Mouse (Mus musculus): ENCODE results near the gene Rab3b. TPM values are rescaled to one million over a fixed set of nuclear protein-coding genes. Genes with fewer than 3 reads are reported as not detected.

Rab3b gene
- polyA plus RNA-seq (2012; rRNA removed) = 0.91 and 1.7 TPM in 2 replicates

- no peaks in the 10 kb centered on the region for H3K36me3 ChIP-seq (ENCODE audit: control insufficient read depth, insufficient read depth, low read length)
- H3K4me1 ChIP-seq (replicated peaks; ENCODE audit: control insufficient read depth, insufficient read depth, low read length) = peaks cover 9% of the 10 kb centered on the region
- peak; percentile 45 for DNase-seq
- TF ChIP-seq POLR2A (IDR thresholded peaks at IDR 0.05; ENCODE audit: control insufficient read depth, extremely low read depth, insufficient read depth, low read length, poor library complexity) = no peak
- TF ChIP-seq CTCF (IDR thresholded peaks at IDR 0.05; ENCODE audit: borderline replicate concordance, control insufficient read depth, extremely low read depth, insufficient read depth, low read length, poor library complexity) = no peak
- no peak within 1 kb of the TSS for H3K27ac ChIP-seq (ENCODE audit: control insufficient read depth, insufficient read depth, low read length)
- peak within 1 kb of the TSS; percentile 38 for H3K4me3 ChIP-seq (ENCODE audit: control insufficient read depth, insufficient read depth, low read length)
- 4% methylated on average over 46 of the region's 46 CpGs for WGBS
- H3K27me3 ChIP-seq (ENCODE audit: control insufficient read depth, insufficient read depth, low read length) = no peaks in the 10 kb centered on the region; the same call in 1 of the 2 replicates
These were observed at the start of gene Rab3b for GRCm38 (mm10) chr4:108878963-108879822. Gene Rab3b (plus strand): TSS chr4:108879063.

GRCm38 (mm10) chr4:108830698-108831097 lies 48.2 kb upstream of the Rab3b start:
- WGBS = 94% methylated on average over 1 of the region's 1 CpGs
- peaks cover 6% of the 10 kb centered on the region for H3K4me1 ChIP-seq (replicated peaks; ENCODE audit: control insufficient read depth, insufficient read depth, low read length)
- no peak overlapping the region for H3K27ac ChIP-seq (ENCODE audit: control insufficient read depth, insufficient read depth, low read length)
- H3K27me3 ChIP-seq (ENCODE audit: control insufficient read depth, insufficient read depth, low read length) = no peaks in the 10 kb centered on the region
- TF ChIP-seq CTCF (IDR thresholded peaks at IDR 0.05; ENCODE audit: borderline replicate concordance, control insufficient read depth, extremely low read depth, insufficient read depth, low read length, poor library complexity) = no peak
- no peak for TF ChIP-seq POLR2A (IDR thresholded peaks at IDR 0.05; ENCODE audit: control insufficient read depth, extremely low read depth, insufficient read depth, low read length, poor library complexity)
- no peak overlapping the region for H3K4me3 ChIP-seq (ENCODE audit: control insufficient read depth, insufficient read depth, low read length)
- H3K36me3 ChIP-seq (ENCODE audit: control insufficient read depth, insufficient read depth, low read length) = peaks cover 13% of the 10 kb centered on the region
- no peak for DNase-seq

GRCm38 (mm10) chr4:108832916-108833827 lies 45.7 kb upstream of the Rab3b start, which contains the start of gene Btf3l4:
Gene Btf3l4 (minus strand): TSS chr4:108833614.
- TF ChIP-seq POLR2A (IDR thresholded peaks at IDR 0.05; ENCODE audit: control insufficient read depth, extremely low read depth, insufficient read depth, low read length, poor library complexity) (peak; percentile 49; the same call in 1 of the 2 replicates), CTCF (IDR thresholded peaks at IDR 0.05; ENCODE audit: borderline replicate concordance, control insufficient read depth, extremely low read depth, insufficient read depth, low read length, poor library complexity) (peak; percentile 39; the same call in 1 of the 2 replicates)
- Histone ChIP-seq H3K27ac (ENCODE audit: control insufficient read depth, insufficient read depth, low read length) (peak within 1 kb of the TSS; percentile 91), H3K27me3 (ENCODE audit: control insufficient read depth, insufficient read depth, low read length) (no peaks in the 10 kb centered on the region), H3K4me3 (ENCODE audit: control insufficient read depth, insufficient read depth, low read length) (peak within 1 kb of the TSS; percentile 99), H3K36me3 (ENCODE audit: control insufficient read depth, insufficient read depth, low read length) (peaks cover 3% of the 10 kb centered on the region; the same call in 1 of the 2 replicates), H3K4me1 (replicated peaks; ENCODE audit: control insufficient read depth, insufficient read depth, low read length) (peaks cover 7% of the 10 kb centered on the region)
- DNase-seq = peak; percentile 88
- WGBS = under 1% methylated on average over 72 of the region's 73 CpGs

- H3K4me1 ChIP-seq (replicated peaks; ENCODE audit: control insufficient read depth, insufficient read depth, low read length) = peaks cover 7% of the 10 kb centered on the region
- peaks cover 3% of the 10 kb centered on the region; the same call in 1 of the 2 replicates for H3K36me3 ChIP-seq (ENCODE audit: control insufficient read depth, insufficient read depth, low read length)
- no peak for DNase-seq
- TF ChIP-seq CTCF (IDR thresholded peaks at IDR 0.05; ENCODE audit: borderline replicate concordance, control insufficient read depth, extremely low read depth, insufficient read depth, low read length, poor library complexity) = no peak
- no peak; the same call in 1 of the 2 replicates for TF ChIP-seq POLR2A (IDR thresholded peaks at IDR 0.05; ENCODE audit: control insufficient read depth, extremely low read depth, insufficient read depth, low read length, poor library complexity)
- WGBS = under 1% methylated on average over 6 of the region's 6 CpGs
- H3K27ac ChIP-seq (ENCODE audit: control insufficient read depth, insufficient read depth, low read length) = peak overlapping the region; percentile 90
- peak overlapping the region; percentile 99 for H3K4me3 ChIP-seq (ENCODE audit: control insufficient read depth, insufficient read depth, low read length)
- no peaks in the 10 kb centered on the region for H3K27me3 ChIP-seq (ENCODE audit: control insufficient read depth, insufficient read depth, low read length)
These were observed 45.1 kb upstream of the Rab3b start for GRCm38 (mm10) chr4:108833828-108834114.

- peak within 1 kb of the TSS; percentile 90 for H3K27ac ChIP-seq (ENCODE audit: control insufficient read depth, insufficient read depth, low read length)
- H3K36me3 ChIP-seq (ENCODE audit: control insufficient read depth, insufficient read depth, low read length) = no peaks in the 10 kb centered on the region; the same call in 1 of the 2 replicates
- peak within 1 kb of the TSS; percentile 99 for H3K4me3 ChIP-seq (ENCODE audit: control insufficient read depth, insufficient read depth, low read length)
- peaks cover 7% of the 10 kb centered on the region for H3K4me1 ChIP-seq (replicated peaks; ENCODE audit: control insufficient read depth, insufficient read depth, low read length)
- peak; percentile 80 for DNase-seq
- under 1% methylated on average over 34 of the region's 34 CpGs for WGBS
- TF ChIP-seq POLR2A (IDR thresholded peaks at IDR 0.05; ENCODE audit: control insufficient read depth, extremely low read depth, insufficient read depth, low read length, poor library complexity) = 0 out of 2 replicates have a peak, but pooled peaks have one; percentile 8
- TF ChIP-seq CTCF (IDR thresholded peaks at IDR 0.05; ENCODE audit: borderline replicate concordance, control insufficient read depth, extremely low read depth, insufficient read depth, low read length, poor library complexity) = no peak
- H3K27me3 ChIP-seq (ENCODE audit: control insufficient read depth, insufficient read depth, low read length) = no peaks in the 10 kb centered on the region
These were observed 44.5 kb upstream of the Rab3b start, which contains the start of gene Txndc12 for GRCm38 (mm10) chr4:108834115-108834970. Gene Txndc12 (plus strand): TSS chr4:108834601.

Measured in thymus, adult 2 months (tissue).